Mouse (Mus musculus) neural tube, embryonic 11.5 days (tissue): Measurements from ENCODE around the gene Gm49384. TPM values are rescaled to one million over a fixed set of nuclear protein-coding genes. Genes with fewer than 3 reads are reported as not detected.

Source experiments
- ATAC-seq: fragments of 200-750 bp; cut with Nextera tagmentation; 2 replicates; pipeline ENCODE4 v1.8.0; 2017; ENCODE audit warnings: moderate number of reproducible peaks, mild to moderate bottlenecking, moderate TSS enrichment, moderate library complexity; ENCODE audit not compliant: insufficient read depth, low FRiP score, low TSS enrichment
- DNase-seq: peaks from one replicate; pipeline ENCODE4 v3.0.0-alpha.2; 2015; ENCODE audit warnings: low spot score
- H3K27ac ChIP-seq: fragments of 300-500 bp; sonication (generic); 2 replicates; pipeline ENCODE4 v1.5.1; 2014; ENCODE audit warnings: low read depth, mild to moderate bottlenecking, low read length
- H3K27me3 ChIP-seq: fragments of 300-500 bp; sonication (generic); 2 replicates; pipeline ENCODE4 v1.6.1; 2014; ENCODE audit warnings: mild to moderate bottlenecking, low read length, mixed read lengths; ENCODE audit not compliant: control insufficient read depth, insufficient read depth
- H3K36me3 ChIP-seq: fragments of 300-500 bp; sonication (generic); 2 replicates; pipeline ENCODE4 v1.6.1; 2014; ENCODE audit warnings: mild to moderate bottlenecking, low read length, moderate library complexity, mixed read lengths; ENCODE audit not compliant: control insufficient read depth, insufficient read depth
- H3K4me1 ChIP-seq: fragments of 300-500 bp; sonication (generic); 2 replicates; pipeline ENCODE4 v1.6.1; 2014; ENCODE audit warnings: low read length, mixed read lengths; ENCODE audit not compliant: control insufficient read depth, insufficient read depth
- H3K4me2 ChIP-seq: fragments of 300-500 bp; sonication (generic); 2 replicates; pipeline ENCODE4 v1.6.1; 2014; ENCODE audit warnings: low read depth, mild to moderate bottlenecking, moderate library complexity
- H3K4me3 ChIP-seq: fragments of 300-500 bp; sonication (generic); 2 replicates; pipeline ENCODE4 v1.5.1; 2014; ENCODE audit warnings: low read depth, low read length
- H3K9ac ChIP-seq: fragments of 300-500 bp; sonication (generic); 2 replicates; pipeline ENCODE4 v1.6.1; 2014; ENCODE audit warnings: mild to moderate bottlenecking, low read length
- H3K9me3 ChIP-seq: fragments of 300-500 bp; sonication (generic); 2 replicates; pipeline ENCODE4 v1.6.1; 2016; ENCODE audit warnings: low read length; ENCODE audit not compliant: control insufficient read depth
- WGBS: fragments of 180-500 bp; shearing (Covaris S2); extraction: QIAGEN DNeasy Blood & Tissue Kit; methylation state at CpG from one replicate; pipeline ENCODE4 v1.1.7; 2014; 5-methylcytosine and 5-hydroxymethylcytosine counted together
- microRNA-seq: library from miRNA; unstranded; fragments of <30 nt; microRNA quantifications from one replicate; pipeline ENCODE4, GENCODE M21; 2016
- polyA plus RNA-seq: library from polyadenylated mRNA; unstranded; fragments of >200 nt; fragmentation: Nextera tagmentation; extraction: Ambion mirVana; gene quantifications from 2 replicates; pipeline ENCODE4 v1.2.1, GENCODE M21; 2014

Gm49384 gene
- polyA plus RNA-seq, 1 experiment from 2014 or later = 32.1 TPM

- no peak overlapping the region for H3K9ac ChIP-seq
- peaks cover 2% of the 10 kb centered on the region; the same call in 1 of the 2 replicates for H3K36me3 ChIP-seq
- no peaks in the 10 kb centered on the region for H3K9me3 ChIP-seq
- DNase-seq (no peak), ATAC-seq (no peak)
- H3K4me2 ChIP-seq = no peak overlapping the region
- H3K4me3 ChIP-seq = no peak overlapping the region
- H3K27ac ChIP-seq = no peak overlapping the region
- H3K27me3 ChIP-seq = no peaks in the 10 kb centered on the region
- WGBS = 85% methylated on average over 4 of the region's 4 CpGs
- H3K4me1 ChIP-seq = peaks cover 3% of the 10 kb centered on the region; the same call in 1 of the 2 replicates
Measured at GRCm38 (mm10) chr12:69156436-69156835, 47.6 kb downstream of the Gm49384 start.

GRCm38 (mm10) chr12:69155923-69156322 lies 48.1 kb downstream of the Gm49384 start:
- H3K4me3 ChIP-seq = no peak overlapping the region
- no peaks in the 10 kb centered on the region for H3K27me3 ChIP-seq
- H3K9ac ChIP-seq = no peak overlapping the region
- ATAC-seq (no peak), DNase-seq (no peak)
- H3K36me3 ChIP-seq = peaks cover 2% of the 10 kb centered on the region; the same call in 1 of the 2 replicates
- WGBS = 83% methylated on average over 2 of the region's 2 CpGs
- H3K9me3 ChIP-seq = no peaks in the 10 kb centered on the region
- H3K4me2 ChIP-seq = no peak overlapping the region
- no peak overlapping the region for H3K27ac ChIP-seq
- peaks cover 3% of the 10 kb centered on the region; the same call in 1 of the 2 replicates for H3K4me1 ChIP-seq

- no peak overlapping the region for H3K4me2 ChIP-seq
- DNase-seq = no peak
- 82% methylated on average over 13 of the region's 13 CpGs for WGBS
- no peaks in the 10 kb centered on the region for H3K36me3 ChIP-seq
- ATAC-seq = no peak
- H3K9me3 ChIP-seq = no peaks in the 10 kb centered on the region
- no peak overlapping the region for H3K9ac ChIP-seq
- no peaks in the 10 kb centered on the region for H3K4me1 ChIP-seq
- H3K27me3 ChIP-seq = no peaks in the 10 kb centered on the region
- H3K27ac ChIP-seq = no peak overlapping the region
- H3K4me3 ChIP-seq = no peak overlapping the region
Measured at GRCm38 (mm10) chr12:69150049-69150448, 54.0 kb downstream of the Gm49384 start.

- no peak for ATAC-seq
- Histone ChIP-seq H3K4me3 (no peak overlapping the region), H3K9me3 (no peaks in the 10 kb centered on the region), H3K27ac (no peak overlapping the region), H3K36me3 (no peaks in the 10 kb centered on the region), H3K9ac (no peak overlapping the region), H3K27me3 (no peaks in the 10 kb centered on the region), H3K4me1 (no peaks in the 10 kb centered on the region), H3K4me2 (no peak overlapping the region)
- 93% methylated on average over 5 of the region's 5 CpGs for WGBS
- DNase-seq = no peak
Measured at GRCm38 (mm10) chr12:69147166-69147735, 56.8 kb downstream of the Gm49384 start.

- Histone ChIP-seq H3K9me3 (no peaks in the 10 kb centered on the region), H3K27me3 (no peaks in the 10 kb centered on the region), H3K36me3 (no peaks in the 10 kb centered on the region), H3K9ac (no peak overlapping the region), H3K4me1 (no peaks in the 10 kb centered on the region), H3K4me3 (no peak overlapping the region), H3K27ac (no peak overlapping the region), H3K4me2 (no peak overlapping the region)
- no peak for ATAC-seq
- 72% methylated on average over 6 of the region's 6 CpGs for WGBS
- no peak for DNase-seq
Measured at GRCm38 (mm10) chr12:69143460-69143859, 60.6 kb downstream of the Gm49384 start.

- Histone ChIP-seq H3K4me1 (no peaks in the 10 kb centered on the region), H3K36me3 (no peaks in the 10 kb centered on the region), H3K27ac (no peak overlapping the region), H3K4me3 (no peak overlapping the region), H3K9me3 (no peaks in the 10 kb centered on the region), H3K9ac (no peak overlapping the region), H3K4me2 (no peak overlapping the region), H3K27me3 (no peaks in the 10 kb centered on the region)
- ATAC-seq (no peak), DNase-seq (no peak)
- WGBS = 86% methylated on average over 7 of the region's 7 CpGs
Measured at GRCm38 (mm10) chr12:69139841-69140240, 64.2 kb downstream of the Gm49384 start.

Small RNA genes lying within 50 kb of the gene (microRNA-seq; reads per million reads assigned to microRNA genes)
- gene Gm47287 (not detected), gene Gm47295 (not detected)

Other genes with a start within 250 kb of the Gm49384 start
- 1,261 and 1,342 TPM in 2 replicates for gene Rps29, start 45.1 kb downstream of the Gm49384 start, polyA plus RNA-seq
- gene Lrr1, start 35.5 kb downstream of the Gm49384 start, polyA plus RNA-seq = 23.6 and 25.8 TPM in 2 replicates
- gene Rpl36al, start 20.2 kb downstream of the Gm49384 start, polyA plus RNA-seq = 442 and 491 TPM in 2 replicates
- 37.0 and 37.5 TPM in 2 replicates for gene Mgat2, start 20.1 kb downstream of the Gm49384 start, polyA plus RNA-seq
- 29.9 and 36.3 TPM in 2 replicates for gene Gm49383, start 7.2 kb downstream of the Gm49384 start, polyA plus RNA-seq
- 9.7 and 11.4 TPM in 2 replicates for gene Dnaaf2, start 5.8 kb downstream of the Gm49384 start, polyA plus RNA-seq
- gene Pole2, start 23.9 kb upstream of the Gm49384 start, polyA plus RNA-seq = 26.5 and 26.8 TPM in 2 replicates
- gene Klhdc1, start 36.9 kb upstream of the Gm49384 start, polyA plus RNA-seq = 1.7 and 2.7 TPM in 2 replicates
- 251 and 253 TPM in 2 replicates for gene Klhdc2, start 92.4 kb upstream of the Gm49384 start, polyA plus RNA-seq
- gene Nemf, start 152.9 kb upstream of the Gm49384 start, polyA plus RNA-seq = 80.3 and 82.1 TPM in 2 replicates
- gene Arf6, start 167.9 kb upstream of the Gm49384 start, polyA plus RNA-seq = 52.4 and 55.8 TPM in 2 replicates
- 1.4 and 1.6 TPM in 2 replicates for gene Gm9887, start 168.2 kb upstream of the Gm49384 start, polyA plus RNA-seq